Mouse (Mus musculus) brain, embryonic 14.5 days (tissue): Measurements from ENCODE around the gene Calml3.

Source experiments
- CTCF ChIP-seq: fragments of 200-500 bp; IDR thresholded peaks from 2 replicates; pipeline ENCODE4 v1.5.1; 2012; ENCODE audit warnings: inconsistent platforms, mild to moderate bottlenecking, moderate library complexity, borderline replicate concordance; ENCODE audit not compliant: insufficient read depth, insufficient read length; ENCODE audit errors: extremely low read depth
- POLR2A ChIP-seq: fragments of 200-500 bp; IDR thresholded peaks from 2 replicates; pipeline ENCODE4 v1.6.1; 2012; ENCODE audit warnings: mild to moderate bottlenecking, inconsistent platforms, borderline replicate concordance; ENCODE audit not compliant: poor library complexity, insufficient read depth, insufficient read length, severe bottlenecking; ENCODE audit errors: extremely low read depth

DNA sequence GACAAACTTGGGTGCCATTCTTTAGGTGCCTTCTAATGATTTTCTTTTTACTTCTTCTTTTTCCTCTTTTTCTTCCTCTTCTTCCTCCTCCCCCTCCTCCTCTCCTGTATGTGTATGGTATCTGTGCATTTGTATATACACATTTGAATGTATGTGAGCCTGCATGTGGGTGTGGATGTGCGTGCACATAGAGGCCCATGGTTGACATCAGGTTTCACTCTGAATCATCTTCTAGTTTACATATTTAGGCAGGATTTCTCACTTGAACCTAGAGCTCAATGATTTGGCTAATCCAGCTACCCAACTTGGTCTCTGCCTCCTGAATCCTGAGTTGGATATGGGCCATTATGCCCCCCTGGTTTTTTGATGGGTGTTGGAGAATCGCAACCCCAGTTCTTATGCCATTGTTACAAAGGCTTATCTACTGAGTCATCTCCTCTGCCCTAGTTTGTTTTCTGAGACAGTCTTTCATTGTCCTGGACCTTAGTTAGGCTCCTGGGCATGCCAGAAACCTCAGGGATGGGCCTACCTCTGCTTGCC is 30.9 kb downstream of the Calml3 start:
- TF ChIP-seq CTCF, result no peak
- no peak for TF ChIP-seq POLR2A
